Mouse (Mus musculus) limb, embryonic 11.5 days (tissue): Measurements from ENCODE around the gene Fmo1. TPM values are rescaled to one million over a fixed set of nuclear protein-coding genes. Genes with fewer than 3 reads are reported as not detected.

Source experiments
- ATAC-seq: fragments of 200-750 bp; cut with Nextera tagmentation; 2 replicates; pipeline ENCODE4 v1.8.0; 2017; ENCODE audit warnings: low read depth; ENCODE audit not compliant: insufficient number of reproducible peaks, low FRiP score, low TSS enrichment
- DNase-seq: peaks from one replicate; pipeline ENCODE4 v3.0.0-alpha.2; 2015; ENCODE audit warnings: low spot score
- H3K27ac ChIP-seq: fragments of 300-500 bp; sonication (generic); replicated peaks from 2 replicates; pipeline ENCODE4 v1.5.1; 2014; ENCODE audit warnings: low read depth, mild to moderate bottlenecking, low read length
- H3K27me3 ChIP-seq: fragments of 300-500 bp; sonication (generic); 2 replicates; pipeline ENCODE4 v1.6.1; 2014; ENCODE audit warnings: mild to moderate bottlenecking, low read length, mixed read lengths; ENCODE audit not compliant: control insufficient read depth, insufficient read depth
- H3K36me3 ChIP-seq: fragments of 300-500 bp; sonication (generic); 2 replicates; pipeline ENCODE4 v1.6.1; 2014; ENCODE audit warnings: mild to moderate bottlenecking, low read length, moderate library complexity, mixed read lengths; ENCODE audit not compliant: control insufficient read depth, insufficient read depth
- H3K4me1 ChIP-seq: fragments of 300-500 bp; sonication (generic); 2 replicates; pipeline ENCODE4 v1.6.1; 2014; ENCODE audit warnings: low read length, mixed read lengths; ENCODE audit not compliant: control insufficient read depth, insufficient read depth
- H3K4me2 ChIP-seq: fragments of 300-500 bp; sonication (generic); 2 replicates; pipeline ENCODE4 v1.6.1; 2014; ENCODE audit warnings: low read depth, mild to moderate bottlenecking, moderate library complexity; ENCODE audit not compliant: severe bottlenecking
- H3K4me3 ChIP-seq: fragments of 300-500 bp; sonication (generic); 2 replicates; pipeline ENCODE4 v1.5.1; 2014; ENCODE audit warnings: low read depth, low read length
- H3K9ac ChIP-seq: fragments of 300-500 bp; sonication (generic); 2 replicates; pipeline ENCODE4 v1.6.1; 2014; ENCODE audit warnings: mild to moderate bottlenecking, low read length
- H3K9me3 ChIP-seq: fragments of 300-500 bp; sonication (generic); 2 replicates; pipeline ENCODE4 v1.6.1; 2016; ENCODE audit warnings: low read length; ENCODE audit not compliant: control insufficient read depth
- WGBS: fragments of 180-500 bp; shearing (Covaris S2); extraction: QIAGEN DNeasy Blood & Tissue Kit; methylation state at CpG from one replicate; pipeline ENCODE4 v1.1.7; 2014; 5-methylcytosine and 5-hydroxymethylcytosine counted together
- polyA plus RNA-seq: library from polyadenylated mRNA; unstranded; fragments of >200 nt; fragmentation: Nextera tagmentation; extraction: Ambion mirVana; gene quantifications from 2 replicates; pipeline ENCODE4 v1.2.1, GENCODE M21; 2014

The Fmo1 gene
- 2.8 and 3.1 TPM in 2 replicates for polyA plus RNA-seq

- Histone ChIP-seq H3K27me3 (no peaks in the 10 kb centered on the region), H3K27ac (no peak within 1 kb of the TSS), H3K9me3 (no peaks in the 10 kb centered on the region), H3K4me2 (no peak within 1 kb of the TSS), H3K4me1 (peaks cover 20% of the 10 kb centered on the region), H3K9ac (no peak within 1 kb of the TSS), H3K4me3 (no peak within 1 kb of the TSS), H3K36me3 (no peaks in the 10 kb centered on the region)
- ATAC-seq (no peak), DNase-seq (no peak)
- WGBS = 27% methylated on average over 7 of the region's 7 CpGs
Observed at GRCm38 (mm10) chr1:162866280-162866681, at the start of gene Fmo1. Gene Fmo1 (minus strand): TSS chr1:162866610.

GRCm38 (mm10) chr1:162914932-162915556 is 48.6 kb upstream of the Fmo1 start:
- Histone ChIP-seq H3K4me2 (no peak overlapping the region), H3K4me1 (no peaks in the 10 kb centered on the region), H3K36me3 (no peaks in the 10 kb centered on the region), H3K27ac (no peak overlapping the region), H3K9me3 (no peaks in the 10 kb centered on the region), H3K27me3 (no peaks in the 10 kb centered on the region), H3K9ac (no peak overlapping the region), H3K4me3 (no peak overlapping the region)
- DNase-seq = no peak
- WGBS = 88% methylated on average over 4 of the region's 4 CpGs
- no peak for ATAC-seq

GRCm38 (mm10) chr1:162912085-162912484 is 45.7 kb upstream of the Fmo1 start:
- no peaks in the 10 kb centered on the region for H3K4me1 ChIP-seq
- H3K9me3 ChIP-seq = no peaks in the 10 kb centered on the region
- DNase-seq (no peak), ATAC-seq (no peak)
- H3K27ac ChIP-seq = no peak overlapping the region
- H3K27me3 ChIP-seq = no peaks in the 10 kb centered on the region
- no peak overlapping the region for H3K4me2 ChIP-seq
- no peak overlapping the region for H3K9ac ChIP-seq
- H3K36me3 ChIP-seq = no peaks in the 10 kb centered on the region
- H3K4me3 ChIP-seq = no peak overlapping the region

- no peak for DNase-seq
- H3K27me3 ChIP-seq = no peaks in the 10 kb centered on the region
- H3K9ac ChIP-seq = no peak overlapping the region
- H3K27ac ChIP-seq = no peak overlapping the region
- ATAC-seq = no peak
- H3K4me3 ChIP-seq = no peak overlapping the region
- no peaks in the 10 kb centered on the region for H3K9me3 ChIP-seq
- no peak overlapping the region for H3K4me2 ChIP-seq
- no peaks in the 10 kb centered on the region for H3K4me1 ChIP-seq
- 62% methylated on average over 4 of the region's 4 CpGs for WGBS
- H3K36me3 ChIP-seq = no peaks in the 10 kb centered on the region
Observed at GRCm38 (mm10) chr1:162901879-162902278, 35.5 kb upstream of the Fmo1 start.

- no peaks in the 10 kb centered on the region for H3K36me3 ChIP-seq
- 81% methylated on average over 14 of the region's 14 CpGs for WGBS
- no peak for ATAC-seq
- no peak within 1 kb of the TSS for H3K27ac ChIP-seq
- no peaks in the 10 kb centered on the region for H3K27me3 ChIP-seq
- H3K9me3 ChIP-seq = no peaks in the 10 kb centered on the region
- no peaks in the 10 kb centered on the region for H3K4me1 ChIP-seq
- no peak within 1 kb of the TSS for H3K4me3 ChIP-seq
- no peak for DNase-seq
- H3K4me2 ChIP-seq = no peak within 1 kb of the TSS
- H3K9ac ChIP-seq = no peak within 1 kb of the TSS
Observed at GRCm38 (mm10) chr1:162897838-162898811, 31.7 kb upstream of the Fmo1 start, which contains the start of gene Fmo2. Gene Fmo2 (minus strand): TSS chr1:162898726.

- WGBS = 37% methylated on average over 6 of the region's 6 CpGs
- H3K9ac ChIP-seq = no peak overlapping the region
- H3K4me2 ChIP-seq = no peak overlapping the region
- ATAC-seq = no peak
- H3K9me3 ChIP-seq = no peaks in the 10 kb centered on the region
- no peak overlapping the region for H3K4me3 ChIP-seq
- H3K27me3 ChIP-seq = no peaks in the 10 kb centered on the region
- no peaks in the 10 kb centered on the region for H3K36me3 ChIP-seq
- no peaks in the 10 kb centered on the region for H3K4me1 ChIP-seq
- DNase-seq = peak; percentile 85
- no peak overlapping the region for H3K27ac ChIP-seq
Observed at GRCm38 (mm10) chr1:162895900-162896299, 29.5 kb upstream of the Fmo1 start.

GRCm38 (mm10) chr1:162893014-162893413 is 26.6 kb upstream of the Fmo1 start:
- no peak for ATAC-seq
- WGBS = 94% methylated on average over 6 of the region's 6 CpGs
- no peak overlapping the region for H3K4me3 ChIP-seq
- no peak overlapping the region for H3K27ac ChIP-seq
- H3K36me3 ChIP-seq = no peaks in the 10 kb centered on the region
- H3K9ac ChIP-seq = no peak overlapping the region
- no peak for DNase-seq
- no peak overlapping the region for H3K4me2 ChIP-seq
- no peaks in the 10 kb centered on the region for H3K27me3 ChIP-seq
- H3K4me1 ChIP-seq = no peaks in the 10 kb centered on the region
- H3K9me3 ChIP-seq = no peaks in the 10 kb centered on the region

- no peaks in the 10 kb centered on the region for H3K4me1 ChIP-seq
- H3K9ac ChIP-seq = no peak overlapping the region
- H3K4me2 ChIP-seq = no peak overlapping the region
- H3K27me3 ChIP-seq = no peaks in the 10 kb centered on the region
- H3K4me3 ChIP-seq = no peak overlapping the region
- H3K36me3 ChIP-seq = no peaks in the 10 kb centered on the region
- H3K27ac ChIP-seq = no peak overlapping the region
- 84% methylated on average over 6 of the region's 6 CpGs for WGBS
- ATAC-seq (no peak), DNase-seq (no peak)
- H3K9me3 ChIP-seq = no peaks in the 10 kb centered on the region
Observed at GRCm38 (mm10) chr1:162891980-162892451, 25.6 kb upstream of the Fmo1 start.
